Mouse (Mus musculus): ENCODE results near the gene Rpgrip1l. TPM values are rescaled to one million over a fixed set of nuclear protein-coding genes. Genes with fewer than 3 reads are reported as not detected.

Rpgrip1l gene
- total and polyA plus RNA-seq, 3 experiments = 2.1 to 5.0 (median 3.8) TPM

- TF ChIP-seq CHD2 (IDR thresholded peaks at IDR 0.05; ENCODE audit: low read length) (no peak), USF2 (conservative IDR thresholded peaks at IDR 0.05; ENCODE audit: low read depth, low read length) (no peak), KAT2A (IDR thresholded peaks at IDR 0.05; ENCODE audit: insufficient replicate concordance, low read length) (no peak), MEF2A (IDR thresholded peaks at IDR 0.05; ENCODE audit: borderline replicate concordance, low read depth, low read length) (no peak), EP300 (IDR thresholded peaks at IDR 0.05; ENCODE audit: low read length) (no peak), CHD1 (IDR thresholded peaks at IDR 0.05; ENCODE audit: low read depth, low read length) (no peak), RAD21 (IDR thresholded peaks at IDR 0.05; ENCODE audit: low read depth, low read length) (no peak), TCF12 (IDR thresholded peaks at IDR 0.05; ENCODE audit: low read depth, low read length) (no peak), ZNF384 (IDR thresholded peaks at IDR 0.05; ENCODE audit: low read depth, low read length) (no peak), TBP (conservative IDR thresholded peaks at IDR 0.05; ENCODE audit: low read depth, low read length) (no peak), ETS1 (conservative IDR thresholded peaks at IDR 0.05; ENCODE audit: low read depth, low read length) (no peak), JUND (conservative IDR thresholded peaks at IDR 0.05; ENCODE audit: low read depth, low read length) (no peak), CTCF (conservative IDR thresholded peaks at IDR 0.05 in 1 of 2, IDR thresholded peaks at IDR 0.05 in 1 of 2; ENCODE audit: low read depth in 2 of 2, low read length in 2 of 2) (no peak), GABPA (IDR thresholded peaks at IDR 0.05; ENCODE audit: insufficient replicate concordance, low read depth, low read length) (no peak), ELF1 (IDR thresholded peaks at IDR 0.05; ENCODE audit: low read depth, low read length) (no peak), ZKSCAN1 (IDR thresholded peaks at IDR 0.05; ENCODE audit: borderline replicate concordance, low read depth, low read length) (no peak), POLR2AphosphoS2 (IDR thresholded peaks at IDR 0.05; ENCODE audit: low read depth, low read length) (no peak), MYC (IDR thresholded peaks at IDR 0.05; ENCODE audit: low read depth, low read length) (no peak)
- Histone ChIP-seq H3K4me2 (ENCODE audit: insufficient read depth, low read depth, poor library complexity, severe bottlenecking) (no peak overlapping the region), H3K36me3 (replicated peaks in 1 of 2; ENCODE audit: control insufficient read depth in 1 of 2, insufficient read depth in 1 of 2, low read length in 1 of 2) (peaks cover 3 to 9% of the 10 kb centered on the region in 2 experiments), H3K27ac (ENCODE audit: insufficient read depth, low read depth) (no peak overlapping the region), H3K9ac (ENCODE audit: insufficient read depth, low read depth) (no peak overlapping the region), H3K4me1 (ENCODE audit: control insufficient read depth in 1 of 2, insufficient read depth in 2 of 2) (peaks cover 0 to 27% of the 10 kb centered on the region in 2 experiments; a peak in 2 of 4 replicates), H3K9me3 (replicated peaks; ENCODE audit: low read length) (no peaks in the 10 kb centered on the region), H3K79me2 (replicated peaks; ENCODE audit: control insufficient read depth, extremely low read depth, insufficient read depth, poor library complexity, severe bottlenecking) (no peaks in the 10 kb centered on the region), H3K27me3 (replicated peaks) (no peaks in the 10 kb centered on the region), H3K4me3 (replicated peaks in 1 of 3; ENCODE audit: low read depth in 2 of 3, low read length in 2 of 3, poor library complexity in 1 of 3) (no peak overlapping the region)
- no peak for DNase-seq (ENCODE audit: extremely low read depth)
- in situ Hi-C loops (cut with MboI; ENCODE audit: low pct_ligation_motif_present, low pct_unique_long_range_greater_than_20kb, low sequenced_read_pairs) (no loop called here), dilution Hi-C loops (cut with MboI; ENCODE audit: extremely low pct_ligation_motif_present, extremely low pct_unique_long_range_greater_than_20kb, low sequenced_read_pairs) (no loop called here)
Observed at GRCm38 (mm10) chr8:91245821-91246454, 67.1 kb downstream of the Rpgrip1l start.

- Histone ChIP-seq H3K27me3 (replicated peaks) (no peaks in the 10 kb centered on the region), H3K4me2 (ENCODE audit: insufficient read depth, low read depth, poor library complexity, severe bottlenecking) (no peak overlapping the region), H3K36me3 (replicated peaks in 1 of 2; ENCODE audit: control insufficient read depth in 1 of 2, insufficient read depth in 1 of 2, low read length in 1 of 2) (peaks cover 0 to 10% of the 10 kb centered on the region in 2 experiments), H3K79me2 (replicated peaks; ENCODE audit: control insufficient read depth, extremely low read depth, insufficient read depth, poor library complexity, severe bottlenecking) (no peaks in the 10 kb centered on the region), H3K4me3 (replicated peaks in 1 of 3; ENCODE audit: low read depth in 2 of 3, low read length in 2 of 3, poor library complexity in 1 of 3) (no peak overlapping the region), H3K4me1 (ENCODE audit: control insufficient read depth in 1 of 2, insufficient read depth in 2 of 2) (peaks cover 0 to 18% of the 10 kb centered on the region in 2 experiments; a peak in 2 of 4 replicates), H3K27ac (ENCODE audit: insufficient read depth, low read depth) (no peak overlapping the region), H3K9ac (ENCODE audit: insufficient read depth, low read depth) (no peak overlapping the region), H3K9me3 (replicated peaks; ENCODE audit: low read length) (no peaks in the 10 kb centered on the region)
- in situ Hi-C loops (cut with MboI; ENCODE audit: low pct_ligation_motif_present, low pct_unique_long_range_greater_than_20kb, low sequenced_read_pairs) (no loop called here), dilution Hi-C loops (cut with MboI; ENCODE audit: extremely low pct_ligation_motif_present, extremely low pct_unique_long_range_greater_than_20kb, low sequenced_read_pairs) (no loop called here)
- DNase-seq (ENCODE audit: extremely low read depth) = no peak
- no peak for TF ChIP-seq CHD2 (IDR thresholded peaks at IDR 0.05; ENCODE audit: low read length)
- TF ChIP-seq MAX (IDR thresholded peaks at IDR 0.05; ENCODE audit: low read length) = no peak
- no peak for TF ChIP-seq ZKSCAN1 (IDR thresholded peaks at IDR 0.05; ENCODE audit: borderline replicate concordance, low read depth, low read length)
- TF ChIP-seq E2F4 (IDR thresholded peaks at IDR 0.05; ENCODE audit: insufficient replicate concordance, low read depth, low read length) = no peak
- TF ChIP-seq ELF1 (IDR thresholded peaks at IDR 0.05; ENCODE audit: low read depth, low read length) = no peak
- no peak for TF ChIP-seq NELFE (IDR thresholded peaks at IDR 0.05; ENCODE audit: low read depth, low read length)
- no peak for TF ChIP-seq NRF1 (IDR thresholded peaks at IDR 0.05; ENCODE audit: low read depth, low read length)
- no peak for TF ChIP-seq MAFK (IDR thresholded peaks at IDR 0.05; ENCODE audit: insufficient replicate concordance, low read length)
- no peak for TF ChIP-seq MEF2A (IDR thresholded peaks at IDR 0.05; ENCODE audit: borderline replicate concordance, low read depth, low read length)
- TF ChIP-seq SMC3 (IDR thresholded peaks at IDR 0.05; ENCODE audit: low read depth, low read length) = no peak
- TF ChIP-seq KAT2A (IDR thresholded peaks at IDR 0.05; ENCODE audit: insufficient replicate concordance, low read length) = no peak
- TF ChIP-seq POLR2A (IDR thresholded peaks at IDR 0.05; ENCODE audit: low read depth, low read length) = no peak
Observed at GRCm38 (mm10) chr8:91242721-91243120, 70.3 kb downstream of the Rpgrip1l start.

All from CH12.LX (cell line).